Mouse (Mus musculus): ENCODE data around the gene Gatm.

Gatm gene

GRCm38 (mm10) chr2:122616237-122616636 is 5.1 kb upstream of the Gatm start:
- CTCF ChIA-PET: no interaction called here

- CTCF ChIA-PET: no interaction called here
These were observed 511 bp upstream of the Gatm start for GRCm38 (mm10) chr2:122611654-122611973.

- CTCF ChIA-PET: no interaction called here
These were observed 2.3 kb downstream of the Gatm start for GRCm38 (mm10) chr2:122608820-122609219.

- CTCF ChIA-PET: no interaction called here
These were observed 5.3 kb downstream of the Gatm start for GRCm38 (mm10) chr2:122605829-122606228.

GRCm38 (mm10) chr2:122601354-122601753 is 9.7 kb downstream of the Gatm start:
- CTCF ChIA-PET: interaction anchor here (1.0 kb wide), 1 partner anchor 16 kb away, joined by 3 read pairs; no protein-coding TSS in a partner anchor

GRCm38 (mm10) chr2:122599736-122600135 is 11.4 kb downstream of the Gatm start:
- CTCF ChIA-PET: no interaction called here

GRCm38 (mm10) chr2:122595461-122595860 is 15.6 kb downstream of the Gatm start:
- CTCF ChIA-PET: no interaction called here

- CTCF ChIA-PET: no interaction called here
These were observed 19.9 kb downstream of the Gatm start for GRCm38 (mm10) chr2:122591213-122591612.

GRCm38 (mm10) chr2:122590351-122590750 is 20.8 kb downstream of the Gatm start:
- CTCF ChIA-PET: no interaction called here

GRCm38 (mm10) chr2:122587861-122588519 is 23.1 kb downstream of the Gatm start:
- CTCF ChIA-PET: no interaction called here

- CTCF ChIA-PET: no interaction called here
These were observed 24.8 kb downstream of the Gatm start for GRCm38 (mm10) chr2:122586258-122586657.

GRCm38 (mm10) chr2:122582324-122582723 is 28.8 kb downstream of the Gatm start:
- CTCF ChIA-PET: no interaction called here

- CTCF ChIA-PET: no interaction called here
These were observed 29.6 kb downstream of the Gatm start for GRCm38 (mm10) chr2:122581361-122582017.

GRCm38 (mm10) chr2:122580426-122580825 is 30.7 kb downstream of the Gatm start:
- CTCF ChIA-PET: no interaction called here

- CTCF ChIA-PET: no interaction called here
These were observed 33.8 kb downstream of the Gatm start for GRCm38 (mm10) chr2:122577316-122577715.

- CTCF ChIA-PET: no interaction called here
These were observed 34.8 kb downstream of the Gatm start for GRCm38 (mm10) chr2:122576295-122576694.

GRCm38 (mm10) chr2:122575470-122575869 is 35.6 kb downstream of the Gatm start:
- CTCF ChIA-PET: no interaction called here

GRCm38 (mm10) chr2:122572438-122572837 is 38.7 kb downstream of the Gatm start:
- CTCF ChIA-PET: no interaction called here

- CTCF ChIA-PET: no interaction called here
These were observed 39.8 kb downstream of the Gatm start for GRCm38 (mm10) chr2:122571326-122571725.

GRCm38 (mm10) chr2:122570430-122570829 is 40.7 kb downstream of the Gatm start:
- CTCF ChIA-PET: no interaction called here

- CTCF ChIA-PET: no interaction called here
These were observed 41.7 kb downstream of the Gatm start for GRCm38 (mm10) chr2:122569439-122569838.

GRCm38 (mm10) chr2:122562251-122562650 is 48.9 kb downstream of the Gatm start:
- CTCF ChIA-PET: no interaction called here

GRCm38 (mm10) chr2:122561221-122561620 is 49.9 kb downstream of the Gatm start:
- CTCF ChIA-PET: no interaction called here

GRCm38 (mm10) chr2:122558317-122558716 is 52.8 kb downstream of the Gatm start:
- CTCF ChIA-PET: interaction anchor here (0.6 to 0.8 kb wide), 3 partner anchors 53 to 531 kb away, joined by 3 to 4 read pairs (median 3); no protein-coding TSS in a partner anchor
